Mouse (Mus musculus): ENCODE data around the gene Snai3.

The Snai3 gene

GRCm38 (mm10) chr8:122430058-122430636, 30.4 kb downstream of the Snai3 start:
- DNase-seq, result no peak

DNA sequence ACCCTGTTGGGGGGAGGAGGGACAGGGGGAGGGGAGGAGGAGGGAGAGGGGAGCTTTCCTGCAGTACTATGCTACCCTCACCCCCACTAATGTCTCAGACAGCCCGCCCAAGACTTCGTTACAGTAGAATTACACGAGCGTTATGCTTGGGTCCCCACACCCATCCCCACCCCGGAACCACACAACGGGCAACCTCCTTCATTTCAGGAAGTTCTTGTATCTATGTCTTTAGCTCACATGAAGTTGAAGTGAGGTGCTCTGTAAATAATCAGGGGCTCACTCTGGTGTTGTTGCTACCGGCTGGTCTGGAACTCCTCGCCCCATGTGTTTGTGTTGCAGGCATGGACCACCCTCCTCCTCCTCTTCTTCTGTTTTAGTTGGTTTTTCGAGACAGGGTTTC, 32.4 kb downstream of the Snai3 start:
- no peak for DNase-seq

- no peak for DNase-seq
Observed at GRCm38 (mm10) chr8:122427607-122428006, 32.9 kb downstream of the Snai3 start.

GRCm38 (mm10) chr8:122426145-122426544, 34.4 kb downstream of the Snai3 start:
- DNase-seq, result peak; percentile 3

- DNase-seq, result no peak
Observed at GRCm38 (mm10) chr8:122423659-122424058, 36.9 kb downstream of the Snai3 start.

GRCm38 (mm10) chr8:122423217-122423616, 37.3 kb downstream of the Snai3 start:
- no peak for DNase-seq

GRCm38 (mm10) chr8:122421376-122422070, 39.0 kb downstream of the Snai3 start, which contains the start of gene Il17c:
TSS of gene Il17c (plus strand) at chr8:122422020.
- DNase-seq, result peak; percentile 3

DNA sequence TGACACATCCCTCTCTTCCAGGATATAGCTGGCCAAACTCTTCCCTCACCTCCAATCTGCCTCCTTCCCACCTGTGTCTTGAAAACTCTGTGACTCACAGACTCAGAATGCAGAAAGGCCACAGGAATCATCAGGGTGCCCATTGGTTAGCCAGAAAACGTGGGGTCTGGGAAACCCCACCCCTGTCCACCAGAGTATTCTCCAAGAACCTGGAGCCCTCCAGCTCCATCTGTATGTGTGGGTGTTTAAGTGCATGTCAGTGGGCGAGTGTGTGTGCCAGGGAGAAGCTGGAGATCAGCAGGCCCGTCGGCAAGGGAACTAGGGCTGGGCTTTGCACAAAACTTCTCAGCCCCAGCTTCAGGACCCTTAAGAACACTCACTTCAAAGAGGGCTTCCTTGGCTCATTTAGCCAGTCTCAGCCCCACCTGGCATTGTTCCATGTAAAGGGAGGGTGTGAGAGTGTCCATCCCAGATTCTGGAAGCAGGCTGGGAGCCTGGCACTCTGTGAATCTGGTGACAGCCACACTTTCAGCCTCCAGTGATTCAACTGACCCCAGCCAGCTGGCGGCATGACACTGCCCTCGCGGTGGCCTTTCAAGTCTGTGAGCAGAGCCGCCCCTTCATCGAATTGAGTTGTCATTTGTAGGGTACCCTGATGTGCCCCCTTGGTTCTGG, 40.5 kb downstream of the Snai3 start:
- no peak for DNase-seq

DNA sequence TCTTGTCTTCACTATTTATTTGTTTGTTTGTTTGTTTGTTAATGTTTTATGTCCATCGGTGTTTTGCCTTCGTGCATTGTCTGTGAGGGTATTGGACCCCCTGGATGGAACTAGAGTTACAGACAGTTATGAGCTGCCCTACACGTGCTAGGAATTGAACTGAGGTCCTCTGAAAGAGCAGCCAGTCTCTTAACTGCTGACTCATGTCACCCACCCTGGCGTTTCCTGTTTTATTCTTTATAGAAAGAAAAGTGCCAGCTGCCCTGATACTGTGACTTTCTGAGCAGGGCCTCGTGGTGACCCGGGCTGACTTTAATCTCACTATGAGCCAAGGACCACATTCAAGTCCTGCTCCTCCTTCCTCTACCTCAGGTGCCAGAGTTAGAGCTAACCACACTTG, 45.0 kb downstream of the Snai3 start:
- DNase-seq, result no peak

DNA sequence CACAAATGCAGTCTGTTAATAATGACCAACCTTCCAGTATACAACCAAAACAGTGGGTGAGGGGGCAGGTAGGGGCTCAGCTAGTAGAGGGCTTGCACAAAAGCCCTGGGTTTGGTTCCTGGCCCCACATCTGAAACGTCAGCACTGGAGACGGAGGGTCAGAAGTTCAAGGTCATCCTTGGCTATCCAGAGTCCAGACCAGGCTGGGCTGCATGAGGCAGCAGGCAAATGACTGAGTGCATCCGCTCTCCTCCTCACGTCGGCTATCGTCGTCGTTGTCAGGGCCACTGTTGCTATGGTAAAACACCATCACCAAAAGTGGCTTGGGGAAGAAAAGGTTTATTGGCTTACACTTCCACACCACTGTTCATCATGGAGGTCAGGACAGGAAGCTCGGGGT, 46.2 kb downstream of the Snai3 start:
- DNase-seq, result no peak

- no peak for DNase-seq
Observed at GRCm38 (mm10) chr8:122407678-122408077, 52.9 kb downstream of the Snai3 start.

DNA sequence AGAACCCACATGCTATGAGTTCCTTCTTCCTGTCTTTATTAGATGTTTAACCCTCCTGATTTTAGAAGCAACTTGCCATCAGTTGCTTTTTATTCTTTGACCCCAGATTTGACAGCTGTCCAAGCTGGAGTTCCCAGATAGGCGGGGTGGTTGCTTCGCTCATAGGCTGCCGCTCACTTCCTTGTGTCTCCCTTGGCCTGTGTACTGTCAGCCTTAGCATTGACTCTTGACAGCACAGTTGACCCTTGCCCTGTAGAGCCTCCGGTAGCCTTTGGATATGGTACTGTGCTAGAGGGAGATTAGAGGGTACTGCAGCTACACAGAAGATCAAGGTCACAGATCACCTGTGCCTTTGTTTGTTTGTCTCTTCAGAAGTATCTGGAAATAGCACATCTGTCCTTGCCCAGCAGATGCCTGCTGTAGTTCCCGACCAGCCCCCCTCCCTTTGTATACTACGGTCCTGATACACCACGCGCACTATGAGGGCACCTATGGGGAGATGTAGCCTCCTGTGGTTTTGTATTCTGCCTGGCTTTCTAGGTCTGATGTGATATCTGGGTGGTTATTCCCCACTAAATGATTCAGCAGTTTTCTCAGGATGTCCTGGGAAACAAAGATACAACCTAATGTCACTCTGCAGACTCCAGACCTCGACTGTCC, 55.3 kb downstream of the Snai3 start:
- no peak for DNase-seq
